Mouse (Mus musculus): ENCODE data around the gene Cltb. TPM values are rescaled to one million over a fixed set of nuclear protein-coding genes. Genes with fewer than 3 reads are reported as not detected.

The Cltb gene
- polyA plus RNA-seq, 1 experiment: 46.7 TPM

GRCm38 (mm10) chr13:54559656-54560055, 51.5 kb downstream of the Cltb start:
- TF ChIP-seq GATA1 (IDR thresholded peaks at IDR 0.05; ENCODE audit: low read length): no peak
- no peak for TF ChIP-seq TAL1 (IDR thresholded peaks at IDR 0.05; ENCODE audit: low read length)
- H3K4me3 ChIP-seq (replicated peaks): no peak overlapping the region
- H3K4me1 ChIP-seq (ENCODE audit: control insufficient read depth): peaks cover 17% of the 10 kb centered on the region
- H3K27me3 ChIP-seq (ENCODE audit: control insufficient read depth): no peaks in the 10 kb centered on the region
- H3K9me3 ChIP-seq (ENCODE audit: control insufficient read depth, low read length): no peaks in the 10 kb centered on the region
- H3K36me3 ChIP-seq (ENCODE audit: control insufficient read depth): peaks cover 82% of the 10 kb centered on the region

- H3K9me3 ChIP-seq (ENCODE audit: control insufficient read depth, low read length): no peaks in the 10 kb centered on the region
- H3K4me3 ChIP-seq (replicated peaks): no peak overlapping the region
- TF ChIP-seq GATA1 (IDR thresholded peaks at IDR 0.05; ENCODE audit: low read length) (no peak), TAL1 (IDR thresholded peaks at IDR 0.05; ENCODE audit: low read length) (no peak)
- H3K4me1 ChIP-seq (ENCODE audit: control insufficient read depth): peaks cover 3% of the 10 kb centered on the region
- peaks cover 93% of the 10 kb centered on the region for H3K36me3 ChIP-seq (ENCODE audit: control insufficient read depth)
- no peaks in the 10 kb centered on the region for H3K27me3 ChIP-seq (ENCODE audit: control insufficient read depth)
These were observed 53.5 kb downstream of the Cltb start for GRCm38 (mm10) chr13:54557652-54558051.

- H3K27me3 ChIP-seq (ENCODE audit: control insufficient read depth): no peaks in the 10 kb centered on the region
- no peak overlapping the region for H3K4me3 ChIP-seq (replicated peaks)
- TF ChIP-seq GATA1 (IDR thresholded peaks at IDR 0.05; ENCODE audit: low read length) (no peak), TAL1 (IDR thresholded peaks at IDR 0.05; ENCODE audit: low read length) (no peak)
- no peaks in the 10 kb centered on the region; the same call in 1 of the 2 replicates for H3K4me1 ChIP-seq (ENCODE audit: control insufficient read depth)
- no peaks in the 10 kb centered on the region for H3K9me3 ChIP-seq (ENCODE audit: control insufficient read depth, low read length)
- H3K36me3 ChIP-seq (ENCODE audit: control insufficient read depth): peaks cover 93% of the 10 kb centered on the region
These were observed 54.3 kb downstream of the Cltb start for GRCm38 (mm10) chr13:54556796-54557195.

- Histone ChIP-seq H3K27me3 (ENCODE audit: control insufficient read depth) (no peaks in the 10 kb centered on the region), H3K4me3 (replicated peaks) (no peak overlapping the region), H3K4me1 (ENCODE audit: control insufficient read depth) (no peaks in the 10 kb centered on the region), H3K36me3 (ENCODE audit: control insufficient read depth) (peaks cover 93% of the 10 kb centered on the region), H3K9me3 (ENCODE audit: control insufficient read depth, low read length) (no peaks in the 10 kb centered on the region)
- no peak for TF ChIP-seq TAL1 (IDR thresholded peaks at IDR 0.05; ENCODE audit: low read length)
- TF ChIP-seq GATA1 (IDR thresholded peaks at IDR 0.05; ENCODE audit: low read length): no peak
These were observed 55.0 kb downstream of the Cltb start for GRCm38 (mm10) chr13:54556176-54556575.

- TF ChIP-seq TAL1 (IDR thresholded peaks at IDR 0.05; ENCODE audit: low read length) (no peak), GATA1 (IDR thresholded peaks at IDR 0.05; ENCODE audit: low read length) (no peak)
- no peaks in the 10 kb centered on the region for H3K4me1 ChIP-seq (ENCODE audit: control insufficient read depth)
- no peaks in the 10 kb centered on the region for H3K27me3 ChIP-seq (ENCODE audit: control insufficient read depth)
- H3K36me3 ChIP-seq (ENCODE audit: control insufficient read depth): peaks cover 55% of the 10 kb centered on the region
- H3K4me3 ChIP-seq (replicated peaks): no peak overlapping the region
- no peaks in the 10 kb centered on the region for H3K9me3 ChIP-seq (ENCODE audit: control insufficient read depth, low read length)
These were observed 63.1 kb downstream of the Cltb start for GRCm38 (mm10) chr13:54548036-54548435.

Other genes with a start within 250 kb of the Cltb start
- gene Cplx2, start 240.0 kb downstream of the Cltb start, polyA plus RNA-seq (2012): 0.02 and 0.03 TPM in 2 replicates
- 5.1 and 5.7 TPM in 2 replicates for gene Thoc3, start 142.5 kb downstream of the Cltb start, polyA plus RNA-seq (2012)
- 0.04 and 0.07 TPM in 2 replicates for gene Simc1, start 107.6 kb downstream of the Cltb start, polyA plus RNA-seq (2012)
- 2.7 and 3.4 TPM in 2 replicates for gene 4833439L19Rik, start 45.9 kb downstream of the Cltb start, polyA plus RNA-seq (2012)
- gene Arl10, start 36.3 kb downstream of the Cltb start, polyA plus RNA-seq (2012): 0.08 TPM in 1 of 2 replicates, not detected in the other
- gene Nop16, start 21.3 kb downstream of the Cltb start, polyA plus RNA-seq (2012): 0.77 and 1.7 TPM in 2 replicates
- 3.8 and 14.7 TPM in 2 replicates for gene Higd2a, start 21.1 kb downstream of the Cltb start, polyA plus RNA-seq (2012)
- gene Faf2, start 10.4 kb upstream of the Cltb start, polyA plus RNA-seq (2012): 1.3 and 1.5 TPM in 2 replicates
- 20.2 and 23.6 TPM in 2 replicates for gene Rnf44, start 82.6 kb upstream of the Cltb start, polyA plus RNA-seq (2012)
- 0.03 TPM in 1 of 2 replicates, not detected in the other for gene Cdhr2, start 90.1 kb upstream of the Cltb start, polyA plus RNA-seq (2012)
- gene Gprin1, start 138.5 kb upstream of the Cltb start, polyA plus RNA-seq (2012): not detected in 2 replicates
- gene Sncb, start 155.3 kb upstream of the Cltb start, polyA plus RNA-seq (2012): not detected in 2 replicates
- not detected in 2 replicates for gene Eif4e1b, start 172.7 kb upstream of the Cltb start, polyA plus RNA-seq (2012)
- gene Tspan17, start 178.0 kb upstream of the Cltb start, polyA plus RNA-seq (2012): not detected in 2 replicates